Mouse (Mus musculus) Muller cell, postnatal 12 days (primary cell): ENCODE results near the gene Slc30a3.
A peak's percentile ranks its signal among the peaks of the same experiment; 100 is the strongest.
"Not testable (repeated sequence)": the region's sequence is repeated elsewhere in the genome, so short reads cannot be mapped to it uniquely, and the experiment has no call there.

Source experiments
- DNase-seq: peaks from one replicate; pipeline ENCODE4 v3.0.0-alpha.2; 2015; ENCODE audit errors: inconsistent ontology term

Gene Slc30a3

DNA sequence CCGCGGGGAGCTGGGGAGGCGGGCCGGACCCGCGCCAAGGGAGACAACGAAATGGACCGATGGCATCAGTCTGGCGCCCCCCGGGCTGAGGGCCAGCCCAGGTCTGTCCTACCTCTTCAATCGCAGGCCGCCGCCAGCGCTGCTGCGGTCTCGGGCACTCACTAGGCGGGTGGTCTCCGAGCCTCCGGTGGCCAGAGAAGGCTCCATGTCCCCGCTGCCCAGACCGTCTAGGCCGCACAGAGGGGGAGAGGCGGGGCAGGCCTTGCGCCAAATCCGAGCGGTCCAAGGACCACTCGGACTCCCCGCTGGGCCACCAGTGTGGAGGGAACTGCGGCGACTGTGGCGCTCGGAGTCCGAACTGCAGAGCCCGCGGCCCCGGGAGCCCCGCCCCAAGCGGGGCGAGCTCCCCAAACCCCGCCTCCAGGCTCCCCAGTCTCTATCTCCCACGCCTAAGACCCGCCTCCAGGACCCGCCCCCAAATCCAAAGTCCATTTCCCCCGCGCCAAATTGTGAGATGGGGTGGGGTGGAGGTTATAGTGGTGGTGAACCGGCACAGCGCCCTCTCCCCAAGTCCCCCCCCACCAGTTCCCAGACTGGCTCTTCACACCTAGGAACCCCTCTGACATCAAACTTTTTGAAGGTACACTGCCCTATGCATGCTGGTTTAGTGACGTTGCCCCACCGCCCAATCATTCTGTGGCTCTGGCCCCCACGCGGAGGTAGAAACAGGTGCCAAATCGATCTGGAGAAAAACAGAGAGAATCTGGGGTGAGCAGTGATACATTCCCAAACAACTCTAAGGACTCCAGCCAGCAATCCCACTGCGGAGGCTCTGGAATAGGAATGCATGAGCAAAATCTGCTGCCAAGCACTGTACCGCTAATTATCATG lies 14.6 kb downstream of the Slc30a3 start:
- peak; percentile 70 for DNase-seq

DNA sequence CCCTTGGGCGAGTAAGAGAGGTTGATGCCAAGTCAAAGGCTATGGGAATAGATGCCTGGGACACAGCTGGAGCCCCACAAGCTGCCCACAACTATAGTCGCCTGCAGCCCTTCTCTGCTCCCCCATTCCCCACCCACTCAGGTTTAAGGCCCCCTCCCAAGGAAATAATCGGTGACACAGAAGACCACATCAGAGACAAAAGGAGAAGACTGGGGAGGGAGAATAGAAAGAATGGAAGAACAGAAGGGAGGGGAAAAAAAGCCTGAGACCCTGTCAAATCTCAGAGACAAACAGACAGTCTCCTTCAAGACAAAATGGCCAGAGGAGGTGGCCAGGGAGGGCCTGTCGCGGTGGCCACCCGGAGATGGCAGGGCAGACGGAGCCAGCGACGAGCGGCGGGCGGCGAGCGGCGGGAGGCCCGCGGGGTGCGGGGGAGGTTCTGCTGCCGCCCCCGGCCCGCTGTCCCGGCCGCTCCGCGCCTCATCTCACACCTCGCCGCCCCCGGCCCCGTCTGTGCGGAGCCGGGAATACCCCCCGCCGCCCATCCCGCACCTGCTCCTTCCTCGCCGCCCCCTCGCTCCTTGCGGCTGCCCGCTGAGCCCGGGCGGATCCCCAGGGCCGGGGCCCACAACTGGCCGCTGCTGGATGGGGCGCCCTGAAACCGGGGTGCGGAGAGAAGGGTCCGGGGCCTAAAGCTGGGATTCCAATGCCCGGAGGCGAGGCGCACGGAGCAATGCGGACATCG lies 15.6 kb downstream of the Slc30a3 start:
- no peak for DNase-seq

DNA sequence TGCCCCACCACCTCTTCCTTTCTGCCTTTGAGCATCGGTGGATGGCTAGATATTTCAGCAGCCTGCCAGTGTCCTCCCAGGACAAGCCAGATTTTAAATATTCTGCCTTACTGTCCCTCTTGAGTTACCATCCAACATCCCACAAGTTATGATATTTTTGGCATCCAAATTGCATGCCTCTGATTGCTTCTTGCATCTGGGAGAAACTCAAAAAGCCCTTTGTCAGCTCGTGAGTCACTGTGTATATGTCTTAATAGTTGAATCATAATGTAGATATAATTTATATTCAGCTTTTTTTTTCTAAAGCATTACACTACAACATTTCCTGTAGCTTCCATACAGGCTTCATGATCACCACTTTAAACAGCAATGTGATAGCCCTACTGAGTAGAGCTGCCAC lies 20.9 kb downstream of the Slc30a3 start:
- no peak for DNase-seq

DNA sequence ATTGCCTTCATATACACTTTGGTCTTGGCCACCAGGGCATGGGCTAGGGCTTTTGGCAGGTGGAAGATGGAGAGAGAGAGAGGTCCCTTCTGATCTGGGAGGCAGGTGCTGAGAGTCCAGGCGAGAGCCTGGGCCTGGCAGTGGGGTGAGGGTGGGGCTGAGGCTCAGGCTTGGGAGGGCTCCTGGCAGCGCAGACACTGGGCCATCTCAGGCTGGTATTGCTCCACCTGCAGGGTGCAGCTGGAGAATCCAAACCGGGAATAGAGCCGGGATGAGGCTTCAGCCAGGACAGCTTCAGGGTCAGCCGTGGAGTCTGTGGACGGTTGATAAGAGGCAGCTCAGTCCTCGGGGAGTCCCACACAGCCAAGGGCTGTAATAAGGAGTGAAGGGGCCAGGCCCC lies 21.4 kb downstream of the Slc30a3 start:
- no peak for DNase-seq

DNA sequence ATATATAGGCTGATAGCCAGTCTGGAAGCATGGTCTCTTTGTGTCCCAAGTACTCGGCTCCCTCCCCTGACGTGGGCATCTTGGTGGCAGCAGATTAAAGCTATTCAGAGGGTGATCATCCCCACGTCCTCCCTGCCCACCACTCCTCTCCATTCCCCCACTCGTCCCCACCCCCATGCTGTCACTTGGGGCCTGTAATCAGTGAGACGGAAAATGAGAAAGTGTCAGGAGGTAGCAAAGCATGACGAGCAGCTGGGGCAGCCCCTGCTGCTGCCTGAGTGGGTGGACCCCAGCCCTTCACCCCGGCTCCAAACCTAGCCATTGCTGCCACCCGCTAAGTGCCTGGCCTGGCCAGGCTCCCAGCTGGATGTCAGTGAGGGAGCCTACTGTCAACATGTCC lies 24.1 kb downstream of the Slc30a3 start:
- DNase-seq: no peak

DNA sequence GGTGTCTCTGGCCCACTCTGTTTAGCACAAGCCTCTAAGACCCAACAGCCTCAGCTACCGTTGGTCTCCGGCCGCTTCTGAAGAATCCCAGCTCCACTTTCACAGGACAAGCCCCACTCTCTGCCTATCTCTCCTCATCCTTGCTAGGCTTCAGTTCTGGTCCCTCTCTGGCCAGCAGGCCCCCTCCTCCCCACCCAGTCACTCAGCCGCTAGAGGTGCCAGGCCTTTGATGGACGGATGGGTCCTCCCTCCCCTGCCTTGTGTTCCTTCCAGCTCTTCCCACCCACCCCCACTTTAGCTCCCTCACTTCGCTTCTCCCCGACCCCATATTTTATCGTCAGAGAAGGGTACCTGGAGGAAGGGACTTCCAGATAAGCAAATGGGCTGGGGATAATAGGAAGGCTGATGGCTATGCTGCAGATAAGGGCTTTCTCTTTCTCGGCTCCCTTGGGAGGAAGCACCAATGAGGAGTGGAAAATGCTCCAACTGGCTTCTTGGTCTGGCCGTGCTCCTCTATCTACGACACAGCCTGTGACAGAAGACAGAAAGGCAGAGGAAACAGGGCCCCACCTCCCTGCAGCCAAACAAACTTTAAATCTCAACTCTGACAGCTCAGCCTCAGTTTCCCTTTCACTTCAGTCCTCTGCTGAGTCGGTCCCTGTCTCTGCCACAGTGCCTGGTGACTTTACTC lies 25.0 kb downstream of the Slc30a3 start:
- no peak for DNase-seq

DNA sequence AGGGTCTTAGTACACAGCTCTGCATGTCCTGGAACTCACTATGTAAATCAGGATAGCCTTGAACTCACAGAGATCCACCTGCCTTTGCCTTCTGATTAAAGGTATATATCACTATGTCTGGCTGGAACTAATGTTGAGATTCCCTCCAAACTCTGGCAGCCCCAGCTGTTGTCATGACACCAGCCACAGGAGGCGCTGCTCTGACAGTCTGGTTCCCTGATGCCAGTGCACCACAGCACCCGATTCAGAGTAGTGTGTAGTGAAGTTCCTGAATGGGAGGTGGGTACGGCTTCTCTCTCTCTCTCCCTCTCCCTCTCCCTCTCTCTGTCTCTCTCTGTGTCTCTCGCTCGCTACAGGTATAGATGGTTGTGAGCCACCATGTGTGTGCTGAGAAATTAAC lies 25.7 kb downstream of the Slc30a3 start:
- no peak for DNase-seq

DNA sequence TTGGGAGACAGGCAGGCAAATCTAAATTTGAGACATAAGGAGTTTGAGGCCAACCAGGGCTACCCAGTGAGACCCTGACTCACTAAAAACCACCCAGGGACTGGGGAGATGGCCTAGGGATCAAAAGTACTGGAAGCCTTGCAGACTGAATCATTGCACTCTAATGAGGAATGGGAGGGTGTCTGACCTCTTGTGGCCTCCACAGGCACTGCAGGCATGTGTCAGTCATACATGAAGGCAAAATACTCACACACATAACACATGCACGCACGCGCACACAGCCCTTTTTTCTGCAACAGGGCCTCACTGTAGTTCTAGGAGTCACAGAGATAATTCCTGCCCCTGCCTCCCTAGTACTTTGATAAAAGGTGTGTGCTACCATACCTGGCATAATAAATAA lies 26.7 kb downstream of the Slc30a3 start:
- DNase-seq: no peak

DNA sequence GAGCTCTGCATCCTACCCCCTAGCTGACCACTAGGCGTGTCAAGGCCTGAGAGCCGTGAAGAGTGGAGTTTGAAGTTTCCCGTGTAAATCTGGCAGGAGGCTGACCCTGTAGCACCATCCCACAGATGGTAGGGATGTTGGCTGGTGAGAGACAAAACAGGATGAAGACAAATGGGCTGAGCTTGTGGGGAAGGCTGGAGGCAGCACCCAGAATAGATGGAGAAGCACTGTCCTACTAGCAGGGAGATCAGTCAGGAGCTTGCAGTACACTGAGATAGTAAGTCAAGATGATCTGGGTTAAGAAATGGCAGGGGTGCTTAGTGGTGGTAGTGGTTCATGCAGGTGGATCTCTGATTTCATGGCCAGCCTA lies 27.3 kb downstream of the Slc30a3 start:
- no peak for DNase-seq

DNA sequence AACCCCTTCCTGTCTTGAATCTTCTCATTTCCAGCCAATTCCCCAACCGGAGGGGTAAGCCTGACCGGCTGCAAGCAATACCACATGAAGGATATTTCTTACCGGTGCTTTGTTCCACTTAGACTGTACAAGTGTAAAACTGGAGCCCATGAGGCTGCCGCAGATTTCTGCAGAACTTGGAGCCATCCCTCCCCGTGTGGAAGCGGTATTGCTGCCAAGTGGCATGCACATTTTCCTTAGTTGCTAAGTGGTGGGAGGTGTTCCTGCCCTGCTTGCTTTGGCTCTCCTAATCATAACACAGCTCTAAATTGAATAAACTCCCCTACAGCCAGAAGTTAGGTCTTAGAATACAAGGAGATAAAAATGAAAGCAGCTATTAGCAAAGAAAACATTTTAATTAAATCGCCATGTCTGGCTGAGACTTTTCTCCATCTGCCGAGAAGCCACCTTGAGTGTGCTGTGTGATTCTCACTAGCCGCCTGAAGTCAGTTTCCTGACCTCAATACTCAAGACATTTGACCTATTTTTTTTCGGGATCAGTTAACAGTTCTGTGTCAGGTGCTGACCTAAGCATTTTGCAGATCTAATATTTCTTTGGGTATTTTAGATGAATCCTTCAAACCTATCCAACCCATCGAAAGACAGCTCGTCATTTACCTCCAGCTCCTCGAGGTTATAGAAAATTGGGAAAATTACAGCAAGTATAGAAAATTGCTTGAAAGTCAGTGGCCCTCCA lies 27.8 kb downstream of the Slc30a3 start:
- no peak for DNase-seq

DNA sequence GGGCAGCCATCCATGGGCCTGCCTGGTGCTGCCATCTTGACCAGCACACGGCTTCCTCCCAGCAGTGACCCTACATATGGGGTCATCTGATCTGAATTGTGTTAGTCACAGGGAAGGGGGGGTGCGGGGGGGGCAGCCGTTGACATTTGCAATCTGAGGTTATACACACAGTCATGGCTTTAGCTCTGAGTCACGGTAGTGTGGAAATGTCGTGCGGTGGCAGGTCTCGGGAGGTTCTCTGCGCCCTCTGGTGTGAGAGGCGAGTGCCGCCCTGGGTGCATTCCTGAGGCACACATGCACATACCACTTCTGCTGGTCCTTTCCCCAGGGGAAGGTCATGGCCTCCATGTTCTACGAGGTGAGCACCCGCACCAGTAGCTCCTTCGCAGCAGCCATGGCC lies 31.7 kb downstream of the Slc30a3 start:
- DNase-seq: no peak

DNA sequence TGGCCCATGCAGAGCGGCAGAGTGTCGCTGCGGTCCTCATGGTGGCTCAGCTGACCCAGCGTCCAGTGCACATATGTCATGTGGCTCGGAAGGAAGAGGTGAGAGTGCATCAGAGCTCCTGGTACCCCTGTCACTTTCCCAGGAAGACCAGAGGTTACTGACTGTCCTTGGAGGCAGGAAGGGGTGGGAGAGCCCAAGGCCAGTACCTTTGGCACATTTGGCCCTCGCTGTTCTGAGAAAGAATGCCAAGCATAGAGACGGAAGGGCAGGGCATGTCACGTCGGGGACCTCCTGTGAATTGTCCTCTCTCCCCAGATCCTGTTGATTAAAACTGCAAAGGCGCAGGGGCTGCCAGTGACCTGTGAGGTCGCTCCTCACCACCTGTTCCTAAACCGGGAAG lies 34.9 kb downstream of the Slc30a3 start:
- no peak for DNase-seq

DNA sequence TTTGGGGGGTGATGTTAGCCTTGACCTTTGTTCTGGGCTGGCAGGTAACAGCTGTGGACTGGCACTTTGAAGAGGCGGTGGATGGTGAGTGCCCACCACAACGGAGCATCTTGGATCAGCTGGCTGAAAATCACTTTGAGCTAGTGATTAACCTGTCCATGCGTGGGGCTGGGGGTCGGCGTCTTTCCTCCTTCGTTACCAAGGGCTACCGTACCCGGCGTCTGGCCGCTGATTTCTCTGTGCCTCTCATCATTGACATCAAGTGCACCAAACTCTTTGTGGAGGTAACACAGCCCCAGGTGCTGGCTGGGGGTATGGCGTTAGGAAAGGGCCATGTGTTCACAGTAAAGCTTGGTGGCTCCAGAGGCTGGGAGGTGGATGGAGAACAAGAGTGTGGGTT lies 36.2 kb downstream of the Slc30a3 start:
- DNase-seq: no peak

DNA sequence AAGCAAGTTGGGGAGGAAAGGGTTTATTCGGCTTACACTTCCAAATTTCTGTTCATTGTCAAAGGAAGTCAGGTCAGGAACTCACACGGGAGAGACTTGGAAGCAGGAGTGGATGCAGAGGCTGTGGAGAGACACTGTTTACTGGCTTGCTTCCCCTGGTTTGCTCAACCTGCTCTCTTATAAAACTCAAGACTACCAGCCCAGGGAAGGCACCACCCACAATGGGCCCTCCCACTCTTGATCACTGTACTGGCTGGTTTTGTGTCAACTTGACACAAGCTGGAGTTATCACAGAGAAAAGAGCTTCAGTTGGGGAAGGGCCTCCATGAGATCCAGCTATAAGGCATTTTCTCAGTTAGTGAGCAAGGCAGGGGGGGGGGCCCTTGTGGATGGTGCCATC lies 37.0 kb downstream of the Slc30a3 start:
- DNase-seq: no peak

DNA sequence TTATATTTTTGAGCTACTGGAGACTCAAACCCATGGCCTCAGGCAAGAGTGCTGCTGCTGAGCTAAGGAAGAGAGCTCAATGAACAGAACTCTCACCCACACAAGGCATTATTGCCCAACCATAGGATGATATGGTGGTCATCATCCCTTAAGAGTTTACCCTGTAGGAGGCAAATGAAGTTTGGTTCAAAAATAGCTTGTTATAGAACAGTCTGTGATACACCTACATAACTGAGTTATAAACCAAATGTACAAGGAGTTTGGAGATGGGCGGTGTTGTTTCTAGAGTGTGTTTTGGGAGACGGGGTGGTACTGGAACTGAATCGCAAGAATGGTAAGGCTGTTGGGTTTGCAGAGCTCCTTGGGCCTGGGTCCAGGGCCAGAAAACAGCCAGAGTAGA lies 38.2 kb downstream of the Slc30a3 start:
- DNase-seq: no peak

DNA sequence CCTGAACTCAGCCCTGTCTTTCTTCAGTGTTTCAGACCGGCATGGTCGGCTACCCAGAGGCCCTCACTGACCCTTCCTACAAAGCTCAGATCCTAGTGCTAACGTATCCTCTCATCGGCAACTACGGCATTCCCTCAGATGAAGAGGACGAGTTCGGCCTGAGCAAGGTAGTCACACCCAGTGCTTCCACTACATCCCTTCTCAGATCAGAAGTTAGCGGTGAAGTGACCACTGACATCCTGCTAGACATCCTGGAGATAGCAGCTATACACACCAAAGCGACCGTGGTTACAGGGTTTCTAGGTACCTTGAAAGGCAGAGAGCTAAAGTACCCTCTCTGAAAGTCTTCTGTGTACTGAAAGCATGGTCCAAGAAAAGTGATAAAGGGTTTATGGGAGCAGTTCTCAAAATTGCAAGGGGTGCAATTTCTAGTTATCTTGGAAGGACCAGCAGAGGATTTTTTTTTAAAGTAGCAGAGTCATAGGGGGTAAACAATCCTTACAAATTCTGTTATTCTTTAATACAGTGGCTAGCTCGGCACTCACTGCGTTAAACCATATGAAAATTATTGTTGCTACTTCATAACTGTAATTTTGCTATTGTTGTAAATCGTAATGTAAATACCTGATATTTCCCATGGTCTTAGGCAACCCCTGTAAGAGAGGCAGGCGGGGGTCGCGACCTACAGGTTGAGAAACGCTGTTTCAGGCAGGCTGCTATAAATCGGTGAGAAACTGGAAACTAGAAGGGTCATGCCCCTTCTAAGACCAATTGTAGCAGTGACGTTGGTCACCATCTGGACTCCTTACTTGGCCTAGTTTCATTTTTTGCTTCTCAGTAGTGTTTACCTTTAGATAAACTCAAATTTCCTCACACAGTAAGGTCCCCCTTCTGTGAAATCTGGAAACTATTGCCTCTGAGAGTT lies 52.6 kb downstream of the Slc30a3 start:
- DNase-seq: no peak

DNA sequence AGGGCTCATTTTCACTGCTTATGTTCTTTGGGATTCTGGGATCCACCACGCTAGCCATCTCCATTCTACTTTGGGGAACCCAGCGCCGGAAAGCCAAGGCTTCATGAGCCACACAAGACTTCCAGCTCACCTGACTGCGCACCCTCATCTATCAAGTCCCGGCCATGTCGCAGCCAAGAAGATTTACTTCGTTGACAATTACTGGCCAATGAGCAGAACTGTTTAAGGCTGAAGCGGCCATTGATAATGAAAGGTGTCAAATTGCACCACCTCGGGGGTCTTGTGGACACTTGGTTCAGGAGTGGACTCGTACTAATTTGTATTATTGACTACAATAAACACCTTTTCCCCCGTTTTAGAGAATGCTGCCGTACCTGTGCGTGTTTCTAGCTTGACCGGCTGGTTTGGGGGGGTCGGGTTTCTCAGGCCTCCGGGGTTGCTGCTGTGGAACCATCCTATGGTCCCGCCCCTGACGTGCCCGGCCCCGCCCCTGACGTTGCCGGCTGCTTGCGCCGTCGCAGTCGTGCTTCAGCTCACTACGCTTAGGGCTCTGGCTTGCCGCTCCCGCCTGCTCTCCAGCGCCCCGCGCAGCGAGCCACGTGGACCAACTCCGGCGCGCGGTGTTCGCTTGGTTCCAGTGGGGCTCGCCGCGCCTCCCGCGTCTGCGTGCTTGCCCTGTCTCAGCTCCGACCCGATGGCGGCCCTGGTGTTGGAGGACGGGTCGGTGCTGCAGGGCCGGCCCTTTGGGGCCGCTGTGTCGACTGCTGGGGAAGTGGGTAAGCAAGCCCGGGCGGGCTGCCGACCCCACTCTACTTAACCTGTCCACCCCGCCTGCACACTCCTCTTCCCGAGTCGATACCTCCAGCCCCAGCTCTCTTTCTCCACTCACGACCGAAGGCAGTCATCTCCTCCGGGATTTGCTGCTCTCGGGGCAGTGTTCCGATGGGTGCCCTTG lies 53.5 kb downstream of the Slc30a3 start, which contains the start of gene Cad:
Gene Cad (plus strand): TSS at position 520 of the 955 bp plus-strand sequence.
- DNase-seq: peak; percentile 95

DNA sequence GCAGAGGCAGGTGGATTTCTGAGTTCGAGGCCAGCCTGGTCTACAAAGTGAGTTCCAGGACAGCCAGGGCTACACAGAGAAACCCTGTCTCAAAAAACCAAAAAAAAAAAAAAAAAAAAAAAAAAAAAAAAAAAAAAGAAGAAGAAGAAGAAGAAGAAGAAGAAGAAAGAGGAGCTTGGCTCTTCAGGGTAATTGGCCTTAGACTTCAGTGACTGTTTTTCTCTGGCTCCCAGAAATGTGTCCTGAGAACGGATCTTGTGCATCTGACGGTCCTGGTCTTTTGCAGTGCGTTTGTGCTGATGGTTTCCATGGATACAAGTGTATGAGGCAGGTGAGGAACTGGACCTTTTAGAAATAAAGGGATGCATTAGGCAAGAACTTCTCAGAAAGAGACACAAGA lies 54.3 kb downstream of the Slc30a3 start:
- DNase-seq: not testable (repeated sequence)

DNA sequence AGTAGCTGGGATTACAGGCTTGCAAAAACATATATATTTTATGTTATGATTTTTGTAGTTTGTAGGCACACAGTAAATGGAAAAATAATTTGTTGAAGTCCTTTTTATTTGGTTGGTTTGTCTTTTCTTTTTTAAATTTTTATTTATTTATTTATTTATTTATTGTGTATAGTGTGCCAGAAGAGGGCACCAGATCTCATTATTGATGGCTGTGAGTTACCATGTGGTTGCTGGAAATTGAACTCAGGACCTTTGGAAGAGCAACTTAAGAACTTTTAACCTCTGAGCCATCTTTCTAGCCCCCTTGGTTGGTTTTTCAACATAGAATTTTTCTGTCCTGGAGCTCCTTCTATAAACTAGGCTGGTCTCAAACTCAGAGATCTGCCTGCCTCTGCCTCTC lies 57.6 kb downstream of the Slc30a3 start:
- no peak for DNase-seq
